Mouse (Mus musculus): ENCODE results near the gene Pax5. TPM values are rescaled to one million over a fixed set of nuclear protein-coding genes. Genes with fewer than 3 reads are reported as not detected.

Gene Pax5
- polyA plus RNA-seq, 2 experiments = 0.05 TPM; not detected in 1

DNA sequence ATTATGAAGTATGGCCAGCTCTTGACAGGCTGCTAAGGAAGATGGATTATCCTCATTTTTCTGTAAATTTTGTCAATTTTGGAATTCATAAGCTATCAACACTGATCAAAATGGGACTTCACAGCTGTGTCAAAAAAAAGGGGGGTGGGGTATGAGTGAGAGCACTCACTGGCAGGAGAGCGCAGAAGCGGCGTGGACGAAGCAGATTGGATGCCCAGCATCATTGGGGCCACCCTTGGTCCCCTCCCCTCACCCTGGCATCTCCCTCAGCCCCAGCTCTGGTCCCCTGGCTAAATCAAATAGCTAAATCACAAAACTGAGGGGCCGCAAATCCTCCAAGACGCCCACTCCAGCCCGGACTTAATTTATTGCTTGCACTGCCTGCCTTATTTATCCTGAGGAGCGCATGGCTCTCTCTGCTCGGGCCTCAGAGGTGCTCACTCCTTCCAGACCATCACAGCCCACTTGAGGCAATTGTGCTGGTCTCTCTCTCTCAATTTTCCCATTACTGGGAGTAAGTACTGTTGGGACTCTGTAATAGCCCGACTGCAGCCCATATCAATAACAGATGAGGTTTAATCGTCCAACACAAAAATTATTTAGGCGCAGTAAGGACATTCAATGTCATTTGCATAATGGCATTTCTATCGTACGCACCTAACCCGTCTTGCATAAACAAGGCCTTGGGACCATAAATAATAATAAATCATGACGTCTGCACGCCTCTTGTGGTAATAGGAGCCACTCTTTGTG, 87.4 kb downstream of the Pax5 start:
- Histone ChIP-seq H3K4me3 (replicated peaks; ENCODE audit: low read length) (no peak overlapping the region), H3K4me2 (replicated peaks; ENCODE audit: low read depth, low read length, severe bottlenecking) (no peak overlapping the region), H3K4me1 (ENCODE audit: control insufficient read depth, insufficient read depth, low read length) (no peaks in the 10 kb centered on the region), H3K36me3 (ENCODE audit: control insufficient read depth, insufficient read depth, low read length) (no peaks in the 10 kb centered on the region), H3K9me3 (ENCODE audit: control insufficient read depth, low read length) (no peaks in the 10 kb centered on the region), H3K9ac (ENCODE audit: low read depth, low read length, severe bottlenecking) (no peak overlapping the region), H3K27me3 (ENCODE audit: control insufficient read depth, insufficient read depth, low read length) (no peaks in the 10 kb centered on the region), H3K27ac (replicated peaks; ENCODE audit: low read depth, low read length) (no peak overlapping the region)
- TF ChIP-seq POLR2A (IDR thresholded peaks at IDR 0.05; ENCODE audit: borderline replicate concordance, extremely low read depth, insufficient read depth, insufficient read length) = no peak
- no peak for ATAC-seq (ENCODE audit: low FRiP score, low read depth)
- DNase-seq (ENCODE audit: low spot score) = no peak
- 46% methylated on average over 17 of the region's 17 CpGs for WGBS

DNA sequence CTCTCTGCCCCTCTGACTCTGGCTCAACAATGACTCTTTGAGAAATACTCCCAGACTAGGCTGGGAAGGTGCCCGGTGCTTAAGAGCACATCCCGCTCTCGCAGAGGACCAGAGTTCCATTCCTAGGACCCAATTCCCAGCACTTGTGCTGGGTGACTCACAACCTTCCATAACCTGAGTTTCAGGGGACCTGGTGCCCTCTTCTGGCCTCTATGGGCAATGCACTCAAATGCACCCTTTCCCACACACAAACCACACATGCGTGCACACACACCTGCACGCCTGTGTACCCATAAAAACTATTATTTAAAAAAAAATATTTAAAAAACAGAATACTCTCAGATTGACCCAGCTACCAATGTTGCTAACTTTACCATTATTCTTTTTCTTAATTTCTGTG, 90.0 kb downstream of the Pax5 start:
- H3K4me2 ChIP-seq (replicated peaks; ENCODE audit: low read depth, low read length, severe bottlenecking) = no peak overlapping the region
- H3K36me3 ChIP-seq (ENCODE audit: control insufficient read depth, insufficient read depth, low read length) = no peaks in the 10 kb centered on the region
- DNase-seq (ENCODE audit: low spot score) (no peak), ATAC-seq (ENCODE audit: low FRiP score, low read depth) (no peak)
- no peak overlapping the region for H3K9ac ChIP-seq (ENCODE audit: low read depth, low read length, severe bottlenecking)
- no peaks in the 10 kb centered on the region for H3K4me1 ChIP-seq (ENCODE audit: control insufficient read depth, insufficient read depth, low read length)
- H3K4me3 ChIP-seq (replicated peaks; ENCODE audit: low read length) = no peak overlapping the region
- TF ChIP-seq POLR2A (IDR thresholded peaks at IDR 0.05; ENCODE audit: borderline replicate concordance, extremely low read depth, insufficient read depth, insufficient read length) = no peak
- 98% methylated on average over 5 of the region's 5 CpGs for WGBS
- H3K27ac ChIP-seq (replicated peaks; ENCODE audit: low read depth, low read length) = no peak overlapping the region
- no peaks in the 10 kb centered on the region for H3K9me3 ChIP-seq (ENCODE audit: control insufficient read depth, low read length)
- no peaks in the 10 kb centered on the region for H3K27me3 ChIP-seq (ENCODE audit: control insufficient read depth, insufficient read depth, low read length)

DNA sequence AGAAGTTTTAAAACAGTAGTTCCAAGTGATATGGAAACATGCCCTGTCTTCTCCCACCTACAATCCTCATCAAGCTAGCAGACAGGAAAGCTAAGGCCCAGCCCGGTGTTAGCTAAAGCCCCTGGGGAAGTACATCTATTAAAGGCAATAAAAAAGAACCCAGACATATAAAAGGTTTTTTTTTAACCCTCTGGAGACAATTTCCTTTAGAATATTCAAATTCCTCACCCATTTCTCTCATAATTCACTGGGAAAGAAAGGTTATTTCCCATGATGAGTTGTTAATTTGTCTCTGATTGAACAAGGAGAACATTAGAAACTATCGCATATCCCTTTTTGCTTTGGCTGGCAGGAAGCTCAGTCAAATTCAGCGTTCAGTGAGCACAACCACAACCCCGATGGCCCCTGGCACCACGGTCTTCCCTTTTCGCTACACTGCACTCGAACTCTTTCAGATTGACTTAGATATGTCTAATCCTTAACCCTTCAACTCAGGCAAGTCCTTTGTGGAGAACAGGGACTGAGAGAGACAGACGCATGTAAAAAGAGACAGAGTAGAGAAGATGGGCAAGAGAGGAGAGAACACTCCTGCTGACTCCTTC, 96.1 kb downstream of the Pax5 start:
- 83% methylated on average over 8 of the region's 8 CpGs for WGBS
- ATAC-seq (ENCODE audit: low FRiP score, low read depth) = no peak
- no peak for TF ChIP-seq POLR2A (IDR thresholded peaks at IDR 0.05; ENCODE audit: borderline replicate concordance, extremely low read depth, insufficient read depth, insufficient read length)
- H3K4me1 ChIP-seq (ENCODE audit: control insufficient read depth, insufficient read depth, low read length) = no peaks in the 10 kb centered on the region
- no peak overlapping the region for H3K9ac ChIP-seq (ENCODE audit: low read depth, low read length, severe bottlenecking)
- DNase-seq (ENCODE audit: low spot score) = no peak
- H3K4me2 ChIP-seq (replicated peaks; ENCODE audit: low read depth, low read length, severe bottlenecking) = no peak overlapping the region
- no peaks in the 10 kb centered on the region for H3K27me3 ChIP-seq (ENCODE audit: control insufficient read depth, insufficient read depth, low read length)
- no peak overlapping the region for H3K4me3 ChIP-seq (replicated peaks; ENCODE audit: low read length)
- no peak overlapping the region for H3K27ac ChIP-seq (replicated peaks; ENCODE audit: low read depth, low read length)
- H3K36me3 ChIP-seq (ENCODE audit: control insufficient read depth, insufficient read depth, low read length) = no peaks in the 10 kb centered on the region
- no peaks in the 10 kb centered on the region for H3K9me3 ChIP-seq (ENCODE audit: control insufficient read depth, low read length)

DNA sequence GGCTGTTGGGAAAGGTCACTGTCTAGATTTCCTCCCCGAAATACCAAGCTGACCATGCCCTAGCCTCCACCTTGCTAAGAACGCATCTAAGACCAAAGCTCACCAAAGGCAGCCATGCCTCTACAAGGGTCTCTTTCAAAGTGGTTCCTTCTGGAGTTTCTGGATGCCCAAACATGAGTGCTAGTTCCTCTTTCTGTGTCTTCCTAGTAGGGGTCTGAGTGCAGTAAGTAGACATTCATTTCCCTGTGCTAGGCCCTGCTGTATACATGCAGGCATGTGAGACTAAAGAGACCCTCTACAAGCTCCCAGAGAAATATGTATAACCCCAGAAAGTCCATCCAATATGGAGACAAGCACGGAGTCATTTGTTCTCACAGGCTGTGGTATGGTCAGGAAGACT, 97.9 kb downstream of the Pax5 start:
- no peaks in the 10 kb centered on the region for H3K27me3 ChIP-seq (ENCODE audit: control insufficient read depth, insufficient read depth, low read length)
- H3K9me3 ChIP-seq (ENCODE audit: control insufficient read depth, low read length) = no peaks in the 10 kb centered on the region
- no peaks in the 10 kb centered on the region for H3K36me3 ChIP-seq (ENCODE audit: control insufficient read depth, insufficient read depth, low read length)
- WGBS = 85% methylated on average over 3 of the region's 3 CpGs
- ATAC-seq (ENCODE audit: low FRiP score, low read depth) (no peak), DNase-seq (ENCODE audit: low spot score) (no peak)
- TF ChIP-seq POLR2A (IDR thresholded peaks at IDR 0.05; ENCODE audit: borderline replicate concordance, extremely low read depth, insufficient read depth, insufficient read length) = no peak
- no peak overlapping the region for H3K9ac ChIP-seq (ENCODE audit: low read depth, low read length, severe bottlenecking)
- H3K4me2 ChIP-seq (replicated peaks; ENCODE audit: low read depth, low read length, severe bottlenecking) = no peak overlapping the region
- H3K4me1 ChIP-seq (ENCODE audit: control insufficient read depth, insufficient read depth, low read length) = no peaks in the 10 kb centered on the region
- H3K27ac ChIP-seq (replicated peaks; ENCODE audit: low read depth, low read length) = no peak overlapping the region
- H3K4me3 ChIP-seq (replicated peaks; ENCODE audit: low read length) = no peak overlapping the region

DNA sequence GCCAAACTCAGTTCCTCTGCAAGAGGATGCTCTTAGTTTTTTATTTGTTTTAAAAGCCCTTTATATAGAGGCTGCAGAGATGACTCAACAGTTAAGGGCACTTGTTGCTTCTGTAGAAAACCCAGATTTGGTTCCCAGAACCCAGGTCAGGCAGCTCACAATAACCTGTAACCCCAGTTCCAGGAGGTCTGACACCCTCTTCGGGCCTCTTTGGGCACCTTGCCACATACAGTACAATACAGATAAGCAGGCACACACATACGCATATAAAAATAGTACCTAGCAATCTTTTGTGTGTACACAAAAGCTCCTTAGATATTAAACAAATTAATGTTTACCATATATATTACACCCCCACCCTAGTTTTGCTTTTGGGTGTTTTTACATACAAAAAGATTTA, 104.8 kb downstream of the Pax5 start:
- 81% methylated on average over 2 of the region's 2 CpGs for WGBS
- no peak overlapping the region for H3K4me3 ChIP-seq (replicated peaks; ENCODE audit: low read length)
- H3K4me1 ChIP-seq (ENCODE audit: control insufficient read depth, insufficient read depth, low read length) = peaks cover 11% of the 10 kb centered on the region
- no peak for ATAC-seq (ENCODE audit: low FRiP score, low read depth)
- H3K27me3 ChIP-seq (ENCODE audit: control insufficient read depth, insufficient read depth, low read length) = no peaks in the 10 kb centered on the region
- no peak for DNase-seq (ENCODE audit: low spot score)
- no peaks in the 10 kb centered on the region for H3K36me3 ChIP-seq (ENCODE audit: control insufficient read depth, insufficient read depth, low read length)
- no peak overlapping the region for H3K9ac ChIP-seq (ENCODE audit: low read depth, low read length, severe bottlenecking)
- no peaks in the 10 kb centered on the region for H3K9me3 ChIP-seq (ENCODE audit: control insufficient read depth, low read length)
- no peak overlapping the region for H3K27ac ChIP-seq (replicated peaks; ENCODE audit: low read depth, low read length)
- TF ChIP-seq POLR2A (IDR thresholded peaks at IDR 0.05; ENCODE audit: borderline replicate concordance, extremely low read depth, insufficient read depth, insufficient read length) = no peak
- H3K4me2 ChIP-seq (replicated peaks; ENCODE audit: low read depth, low read length, severe bottlenecking) = no peak overlapping the region

Data from limb, embryonic 14.5 days (tissue).